Mouse (Mus musculus) embryonic facial prominence, embryonic 12.5 days (tissue): ENCODE data around the gene Lage3. TPM values are rescaled to one million over a fixed set of nuclear protein-coding genes. Genes with fewer than 3 reads are reported as not detected.
"Not testable (repeated sequence)": the region's sequence is repeated elsewhere in the genome, so short reads cannot be mapped to it uniquely, and the experiment has no call there.

Experiments
- ATAC-seq: fragments of 200-750 bp; cut with Nextera tagmentation; 2 replicates; pipeline ENCODE4 v1.8.0; 2017; ENCODE audit not compliant: insufficient number of reproducible peaks, insufficient read depth, low FRiP score, low TSS enrichment
- H3K27ac ChIP-seq: fragments of 300-500 bp; sonication (generic); 2 replicates; pipeline ENCODE4 v1.5.1; 2016; ENCODE audit warnings: mild to moderate bottlenecking
- H3K27me3 ChIP-seq: fragments of 300-500 bp; sonication (generic); 2 replicates; pipeline ENCODE4 v1.6.1; 2016; ENCODE audit warnings: mild to moderate bottlenecking, moderate library complexity
- H3K36me3 ChIP-seq: fragments of 300-500 bp; sonication (generic); 2 replicates; pipeline ENCODE4 v1.6.1; 2016; ENCODE audit warnings: mild to moderate bottlenecking
- H3K4me1 ChIP-seq: fragments of 300-500 bp; sonication (generic); 2 replicates; pipeline ENCODE4 v1.6.1; 2016
- H3K4me2 ChIP-seq: fragments of 300-500 bp; sonication (generic); replicated peaks from 2 replicates; pipeline ENCODE4 v1.6.1; 2016; ENCODE audit warnings: mild to moderate bottlenecking, moderate library complexity
- H3K4me3 ChIP-seq: fragments of 300-500 bp; sonication (generic); 2 replicates; pipeline ENCODE4 v1.5.1; 2016; ENCODE audit warnings: mild to moderate bottlenecking
- H3K9ac ChIP-seq: fragments of 300-500 bp; sonication (generic); 2 replicates; pipeline ENCODE4 v1.6.1; 2016; ENCODE audit warnings: mild to moderate bottlenecking, moderate library complexity
- H3K9me3 ChIP-seq: fragments of 300-500 bp; sonication (generic); 2 replicates; pipeline ENCODE4 v1.6.1; 2016; ENCODE audit warnings: mild to moderate bottlenecking, moderate library complexity
- WGBS: fragments of 180-500 bp; shearing (Covaris S2); methylation state at CpG from one replicate; pipeline ENCODE4 v1.1.7; 2016; 5-methylcytosine and 5-hydroxymethylcytosine counted together
- polyA plus RNA-seq: library from polyadenylated mRNA; unstranded; fragments of >200 nt; fragmentation: Nextera tagmentation; extraction: Ambion mirVana; gene quantifications from 2 replicates; pipeline ENCODE4 v1.2.1, GENCODE M21; 2016

Lage3 gene
- 114 and 122 TPM in 2 replicates for polyA plus RNA-seq

GRCm38 (mm10) chrX:74353467-74353770 lies at the start of gene Lage3:
Lage3 (minus strand) TSS chrX:74353618.
- 0 out of 2 replicates have a peak, but pooled peaks have one; percentile 82 for ATAC-seq

DNA sequence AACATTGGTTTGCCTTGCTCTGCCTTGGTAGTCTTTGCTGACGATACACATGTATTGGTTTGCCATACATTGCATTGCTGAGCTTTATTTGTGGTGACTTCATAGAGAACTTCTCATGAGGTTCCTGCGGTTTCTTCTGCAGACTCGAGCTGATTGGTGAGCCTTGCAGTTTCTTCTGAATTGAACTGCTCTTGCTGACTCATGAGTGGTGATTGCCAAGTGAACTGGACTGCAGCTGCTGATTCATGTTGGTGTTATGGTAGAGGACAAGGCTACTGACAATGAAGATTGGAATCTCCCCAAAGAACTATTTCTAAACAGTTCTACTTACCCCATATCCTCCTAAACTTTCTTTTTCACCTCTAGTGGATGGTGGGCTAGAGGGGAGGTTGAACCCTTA lies 46.7 kb upstream of the Lage3 start:
- Histone ChIP-seq H3K27me3 (no peaks in the 10 kb centered on the region), H3K36me3 (no peaks in the 10 kb centered on the region), H3K4me3 (no peak overlapping the region), H3K4me1 (no peaks in the 10 kb centered on the region), H3K9ac (no peak overlapping the region), H3K4me2 (no peak overlapping the region), H3K27ac (no peak overlapping the region), H3K9me3 (no peaks in the 10 kb centered on the region)
- WGBS = 81% methylated on average over 3 of the region's 3 CpGs
- ATAC-seq = no peak

More at GRCm38 (mm10) chrX:74353467-74353770, at the start of gene Lage3:
- H3K9me3 ChIP-seq = no peaks in the 10 kb centered on the region
- peak within 1 kb of the TSS; percentile 50 for H3K4me2 ChIP-seq
- peak within 1 kb of the TSS; percentile 63 for H3K9ac ChIP-seq
- no peaks in the 10 kb centered on the region for H3K4me1 ChIP-seq
- WGBS = 40% methylated on average over 12 of the region's 22 CpGs
- no peaks in the 10 kb centered on the region for H3K27me3 ChIP-seq
- H3K36me3 ChIP-seq = no peaks in the 10 kb centered on the region
- peak within 1 kb of the TSS; percentile 36; the same call in 1 of the 2 replicates for H3K27ac ChIP-seq
- H3K4me3 ChIP-seq = peak within 1 kb of the TSS; percentile 45

DNA sequence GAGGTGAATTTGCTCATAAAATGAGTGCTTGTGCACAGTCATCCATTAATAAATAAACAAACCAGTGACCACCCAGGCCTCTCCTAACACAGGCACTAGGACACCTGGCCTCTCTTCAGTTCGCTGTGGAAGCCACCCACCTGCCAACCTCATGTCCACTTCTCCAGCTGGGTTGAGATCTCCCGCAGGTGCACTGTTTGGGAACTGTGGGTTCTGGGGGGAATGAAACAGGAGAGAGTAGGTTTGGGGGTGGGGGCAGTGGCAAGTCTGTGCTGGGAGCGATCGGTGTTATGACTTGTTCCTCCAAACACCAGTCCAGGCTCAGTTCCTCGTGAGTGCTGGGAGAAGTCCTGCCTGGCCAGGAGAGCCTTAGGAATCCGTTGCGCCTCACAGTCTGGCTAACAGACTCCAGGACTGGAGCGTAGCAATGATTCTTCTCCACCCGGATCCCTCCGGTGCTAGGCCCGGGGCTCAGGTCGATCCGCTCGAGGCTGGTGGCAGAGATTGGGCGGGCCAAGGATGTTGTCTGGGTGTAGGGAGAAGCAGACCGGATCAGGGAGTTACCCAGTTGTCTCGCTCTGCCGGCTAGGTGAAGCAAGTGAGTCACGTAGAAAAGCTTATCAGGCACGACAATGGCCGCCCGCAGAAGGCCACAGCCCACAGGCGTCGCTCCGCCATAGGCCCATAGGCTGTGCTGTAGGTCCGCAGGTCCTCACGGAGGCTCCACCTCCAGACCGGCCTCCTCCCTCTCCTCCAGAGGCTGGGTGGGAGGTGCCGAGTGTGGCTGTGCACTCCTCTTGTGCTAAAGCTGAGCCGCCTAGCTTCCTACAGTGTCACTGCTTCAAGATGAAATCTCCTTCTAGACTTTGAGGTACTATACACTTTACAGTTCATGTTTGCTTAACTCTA lies 39.4 kb upstream of the Lage3 start, which contains the start of the genes Fam3a and Ikbkg:
Gene Fam3a, minus strand, starts transcription at position 738 of the 909 bp plus-strand sequence.
Gene Ikbkg, plus strand, starts transcription at position 756 of the 909 bp plus-strand sequence.
- Histone ChIP-seq H3K4me2 (peak within 1 kb of the TSS; percentile 57), H3K4me1 (no peaks in the 10 kb centered on the region), H3K9me3 (no peaks in the 10 kb centered on the region), H3K4me3 (peak within 1 kb of the TSS; percentile 48), H3K27me3 (no peaks in the 10 kb centered on the region), H3K36me3 (no peaks in the 10 kb centered on the region), H3K27ac (peak within 1 kb of the TSS; percentile 88), H3K9ac (peak within 1 kb of the TSS; percentile 65)
- WGBS = 22% methylated on average over 30 of the region's 30 CpGs
- ATAC-seq = peak; percentile 99

DNA sequence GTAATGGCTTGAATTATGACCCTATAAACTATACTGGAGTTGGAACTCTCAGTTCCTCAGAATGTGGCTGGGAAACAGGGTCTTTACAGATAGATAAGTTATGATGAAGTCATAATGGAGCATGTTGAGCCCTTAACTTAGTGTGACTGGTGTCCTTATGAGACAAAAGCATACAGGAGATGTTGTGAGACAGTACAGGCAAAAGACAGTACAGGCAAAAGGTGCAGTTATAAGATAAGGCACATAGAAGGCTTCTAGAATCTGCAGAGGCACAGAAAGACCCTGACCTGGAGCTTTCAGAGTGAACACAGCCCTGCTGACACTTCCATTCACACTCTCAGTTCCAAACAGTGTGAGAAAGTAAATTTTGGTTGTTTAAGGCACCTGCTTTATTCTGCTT lies 34.7 kb upstream of the Lage3 start:
- Histone ChIP-seq H3K36me3 (0 out of 2 replicates have a peak, but pooled peaks cover 3% of the 10 kb centered on the region), H3K27me3 (no peaks in the 10 kb centered on the region), H3K4me2 (no peak overlapping the region), H3K9me3 (no peaks in the 10 kb centered on the region), H3K4me3 (no peak overlapping the region), H3K27ac (no peak overlapping the region), H3K4me1 (no peaks in the 10 kb centered on the region), H3K9ac (no peak overlapping the region)
- ATAC-seq = no peak

- Histone ChIP-seq H3K4me2 (no peak overlapping the region), H3K4me3 (no peak overlapping the region), H3K27ac (no peak overlapping the region), H3K27me3 (no peaks in the 10 kb centered on the region), H3K36me3 (0 out of 2 replicates have a peak, but pooled peaks cover 3% of the 10 kb centered on the region), H3K9me3 (no peaks in the 10 kb centered on the region), H3K4me1 (no peaks in the 10 kb centered on the region), H3K9ac (no peak overlapping the region)
- WGBS = 55% methylated on average over 2 of the region's 2 CpGs
- no peak for ATAC-seq
Measured at GRCm38 (mm10) chrX:74384451-74384850, 31.0 kb upstream of the Lage3 start.

DNA sequence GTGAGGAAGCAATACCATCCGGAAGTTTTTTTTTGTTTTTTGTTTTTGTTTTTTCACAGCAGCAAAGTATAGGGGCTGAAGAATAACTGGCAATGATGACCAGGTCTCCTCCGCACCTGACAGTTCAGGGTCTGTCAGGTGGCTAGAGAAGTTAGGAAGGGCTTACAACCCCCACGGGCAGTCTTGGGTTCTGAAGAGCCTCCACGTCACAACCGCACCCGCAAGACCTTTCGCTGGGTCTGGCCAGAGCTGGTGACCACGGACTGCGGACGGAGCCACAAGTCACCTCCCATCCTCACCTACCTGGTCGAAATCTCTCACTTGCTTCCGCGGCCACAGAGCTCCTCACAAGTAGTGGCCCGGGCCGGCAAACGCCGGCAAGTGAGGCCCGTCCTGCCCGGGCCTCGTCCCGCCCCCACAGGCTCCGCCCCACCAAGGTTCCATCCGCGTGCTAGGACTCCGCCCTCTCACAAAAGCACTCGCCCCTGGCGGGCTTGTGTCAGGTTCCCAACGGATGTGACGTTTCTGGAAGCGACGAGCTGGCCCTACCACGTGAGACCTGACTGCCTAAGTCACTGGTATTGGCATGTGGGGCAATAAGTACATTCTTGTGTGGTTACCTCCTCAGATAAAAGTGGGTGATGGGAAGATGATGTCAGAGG lies 19.6 kb upstream of the Lage3 start, which contains the start of the genes Ubl4a and Slc10a3:
Gene Ubl4a, minus strand, starts transcription at position 331 of the 662 bp plus-strand sequence.
Gene Slc10a3, minus strand, starts transcription at position 462 of the 662 bp plus-strand sequence.
- Histone ChIP-seq H3K27ac (no peak within 1 kb of the TSS), H3K4me3 (peak within 1 kb of the TSS; percentile 40), H3K9ac (peak within 1 kb of the TSS; percentile 47), H3K9me3 (no peaks in the 10 kb centered on the region), H3K27me3 (no peaks in the 10 kb centered on the region), H3K36me3 (no peaks in the 10 kb centered on the region), H3K4me2 (peak within 1 kb of the TSS; percentile 50), H3K4me1 (no peaks in the 10 kb centered on the region)
- WGBS = 24% methylated on average over 31 of the region's 32 CpGs
- peak; percentile 88 for ATAC-seq

DNA sequence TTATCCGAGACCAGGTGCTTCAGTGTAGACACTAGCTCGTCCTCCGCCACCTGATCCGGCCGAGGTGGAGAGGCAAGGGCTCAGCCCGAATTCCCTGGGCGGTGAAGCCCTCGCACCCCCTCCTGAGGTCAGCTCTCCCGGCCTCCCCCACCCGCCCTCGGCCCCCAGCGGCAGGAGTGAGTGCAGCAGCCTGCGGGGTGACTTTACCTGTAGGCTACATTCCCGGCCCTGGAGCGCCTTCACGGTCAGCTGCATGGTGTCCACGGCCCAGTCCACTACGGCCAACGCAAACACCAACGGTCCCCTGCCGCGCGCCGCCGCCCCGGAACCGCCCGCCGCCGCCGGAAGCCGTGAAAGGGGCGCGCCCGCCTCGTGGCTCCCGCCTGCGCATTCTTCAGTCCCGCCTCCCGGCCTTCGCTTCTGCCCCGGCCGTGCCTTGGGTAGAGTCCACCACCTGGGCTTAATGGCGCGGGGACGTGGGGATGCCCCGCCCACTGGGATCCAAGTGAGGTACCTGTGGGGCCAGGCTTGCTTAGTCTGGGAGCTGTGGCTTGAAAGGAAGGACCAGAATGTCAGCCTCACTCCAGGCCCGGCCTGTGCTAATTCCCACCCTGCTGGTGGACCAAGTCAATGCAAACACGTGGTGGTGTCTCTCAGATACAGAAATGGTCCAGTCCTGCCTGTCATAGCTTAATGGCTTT lies 14.9 kb upstream of the Lage3 start:
- H3K9me3 ChIP-seq = no peaks in the 10 kb centered on the region
- 31% methylated on average over 41 of the region's 49 CpGs for WGBS

GRCm38 (mm10) chrX:74367512-74367911 lies 14.1 kb upstream of the Lage3 start:
- no peak for ATAC-seq
- H3K36me3 ChIP-seq = no peaks in the 10 kb centered on the region
- no peaks in the 10 kb centered on the region for H3K9me3 ChIP-seq
- 71% methylated on average over 10 of the region's 10 CpGs for WGBS
- no peak overlapping the region for H3K27ac ChIP-seq
- H3K4me1 ChIP-seq = no peaks in the 10 kb centered on the region
- peak overlapping the region; percentile 82 for H3K9ac ChIP-seq
- H3K4me2 ChIP-seq = peak overlapping the region; percentile 57
- H3K4me3 ChIP-seq = peak overlapping the region; percentile 57
- no peaks in the 10 kb centered on the region for H3K27me3 ChIP-seq

More for the DNA sequence above, 14.9 kb upstream of the Lage3 start:
- Histone ChIP-seq H3K4me2 (peak overlapping the region; percentile 57), H3K27ac (peak overlapping the region; percentile 75), H3K27me3 (no peaks in the 10 kb centered on the region), H3K9ac (peak overlapping the region; percentile 82), H3K4me3 (peak overlapping the region; percentile 57), H3K36me3 (no peaks in the 10 kb centered on the region), H3K4me1 (no peaks in the 10 kb centered on the region)
- peak; percentile 75 for ATAC-seq

- 42% methylated on average over 11 of the region's 11 CpGs for WGBS
Measured at GRCm38 (mm10) chrX:74359171-74359570, 5.8 kb upstream of the Lage3 start.

GRCm38 (mm10) chrX:74357069-74357468 lies 3.7 kb upstream of the Lage3 start:
- ATAC-seq, H3K36me3 ChIP-seq, H3K4me3 ChIP-seq, H3K4me1 ChIP-seq, H3K27ac ChIP-seq, H3K4me2 ChIP-seq, H3K9me3 ChIP-seq, H3K9ac ChIP-seq, H3K27me3 ChIP-seq: not testable (repeated sequence)
- 93% methylated on average over 3 of the region's 3 CpGs for WGBS

More at GRCm38 (mm10) chrX:74359171-74359570, 5.8 kb upstream of the Lage3 start:
- no peak overlapping the region for H3K4me3 ChIP-seq
- H3K27ac ChIP-seq = no peak overlapping the region
- no peak overlapping the region for H3K9ac ChIP-seq
- H3K4me1 ChIP-seq = no peaks in the 10 kb centered on the region
- no peaks in the 10 kb centered on the region for H3K9me3 ChIP-seq
- H3K36me3 ChIP-seq = no peaks in the 10 kb centered on the region
- H3K4me2 ChIP-seq = no peak overlapping the region
- ATAC-seq = no peak
- no peaks in the 10 kb centered on the region for H3K27me3 ChIP-seq
